Mouse (Mus musculus) heart, postnatal 0 days (tissue): Measurements from ENCODE around the gene Bri3.

Experiments used
- CTCF ChIP-seq: IDR thresholded peaks from 2 replicates; pipeline ENCODE4 v1.5.1; 2016; ENCODE audit warnings: antibody characterized with exemption, control low read depth, low read depth
- EP300 ChIP-seq: IDR thresholded peaks from 2 replicates; pipeline ENCODE4 v1.6.1; 2016; ENCODE audit warnings: antibody characterized with exemption, low read depth

- TF ChIP-seq EP300 (no peak), CTCF (no peak)
Measured at GRCm38 (mm10) chr5:144230216-144230615, 14.0 kb upstream of the Bri3 start.
